Mouse (Mus musculus): Measurements from ENCODE around the gene Spin2-ps6.
"Not testable (repeated sequence)": the region's sequence is repeated elsewhere in the genome, so short reads cannot be mapped to it uniquely, and the experiment has no call there.

The Spin2-ps6 gene

GRCm38 (mm10) chrX:33234569-33234968 is at the start of gene Spin2-ps6:
Spin2-ps6 (plus strand) TSS chrX:33234869.
- DNase-seq (ENCODE audit: low read depth in 2 of 2, low spot score in 2 of 2): not testable (repeated sequence)
